Mouse (Mus musculus) bone marrow macrophage, adult 2 months (primary cell): ENCODE measurements around the gene A4galt.

Source experiments
- CTCF ChIP-seq: IDR thresholded peaks from 2 replicates; pipeline ENCODE4 v1.5.1; 2012; ENCODE audit warnings: low read depth, mild to moderate bottlenecking, low read length, moderate library complexity
- POLR2A ChIP-seq: IDR thresholded peaks from 2 replicates; pipeline ENCODE4 v1.6.1; 2012; ENCODE audit warnings: mild to moderate bottlenecking, low read depth, low read length, borderline replicate concordance

DNA sequence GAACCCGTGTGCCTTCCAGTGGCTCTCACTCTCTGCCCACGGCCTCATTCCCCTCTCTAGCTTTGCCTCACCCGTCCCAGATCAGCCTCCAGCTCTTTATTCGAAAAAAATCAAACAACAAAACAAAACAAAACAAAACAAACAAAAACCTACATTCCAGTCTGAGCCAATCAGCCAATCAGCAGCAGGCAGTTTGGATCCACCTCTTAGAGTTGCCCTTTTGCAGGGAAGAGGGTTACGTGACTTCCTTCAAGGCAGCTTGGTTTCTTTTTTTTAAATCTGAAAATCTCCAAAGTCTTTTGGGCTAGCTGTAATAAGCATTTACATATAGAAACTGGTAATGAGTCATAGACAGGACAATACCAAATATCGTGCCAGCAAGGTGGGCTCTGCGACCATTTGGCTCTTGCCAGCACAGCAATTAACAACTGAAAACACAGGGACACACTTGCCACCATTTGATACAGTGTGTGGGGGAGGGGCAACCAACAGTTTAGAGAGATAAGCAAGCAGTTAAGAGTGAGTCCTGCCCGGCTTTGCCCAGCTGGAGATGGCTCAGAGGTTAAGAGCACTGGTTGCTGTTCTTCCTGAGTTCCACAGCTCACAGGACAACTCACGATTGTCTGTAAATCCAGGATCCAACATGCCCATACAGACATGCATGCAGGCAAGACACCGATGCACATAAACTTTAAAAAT lies 2.9 kb upstream of the A4galt start:
- TF ChIP-seq CTCF (no peak), POLR2A (no peak)
